Mouse (Mus musculus) E14TG2a.4 (cell line): Measurements from ENCODE around the gene Cxcl10.

Experiments used
- CTCF ChIP-seq: conservative IDR thresholded peaks from 2 replicates; pipeline ENCODE4 v1.5.1; 2014; ENCODE audit warnings: low read length
- NANOG ChIP-seq: IDR thresholded peaks from 2 replicates; pipeline ENCODE4 v1.6.1; 2014; ENCODE audit warnings: borderline replicate concordance, low read length, mixed read lengths
- POU5F1 ChIP-seq: IDR thresholded peaks from 2 replicates; pipeline ENCODE4 v1.6.1; 2014; ENCODE audit warnings: low read length, borderline replicate concordance

DNA sequence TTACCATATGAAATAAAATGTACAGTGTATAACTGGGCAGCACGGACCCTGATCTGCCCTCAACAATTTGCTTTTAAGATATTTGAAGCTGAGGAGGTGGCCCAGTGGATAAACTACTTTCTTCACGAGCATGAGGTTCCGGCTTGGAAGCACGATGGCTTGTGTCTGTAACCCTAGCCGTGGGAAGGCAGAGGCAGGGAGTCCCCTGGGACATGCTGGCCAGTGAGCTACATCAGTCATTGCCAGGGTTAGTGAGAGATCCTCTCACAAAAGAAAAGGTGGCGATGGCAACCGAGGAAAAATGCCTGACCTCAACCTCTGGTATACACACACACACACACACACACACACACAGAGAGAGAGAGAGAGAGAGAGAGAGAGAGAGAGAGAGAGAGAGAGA lies 35.1 kb upstream of the Cxcl10 start:
- TF ChIP-seq CTCF (no peak), NANOG (no peak), POU5F1 (no peak)
